Mouse (Mus musculus) small intestine, adult 2 months (tissue): Measurements from ENCODE around the gene Nsun2. TPM values are rescaled to one million over a fixed set of nuclear protein-coding genes. Genes with fewer than 3 reads are reported as not detected.

Experiments used
- H3K27ac ChIP-seq: fragments of 200-500 bp; 2 replicates; pipeline ENCODE4 v1.5.1; 2012; ENCODE audit warnings: low read depth, low read length, control low read depth, inconsistent platforms; ENCODE audit not compliant: insufficient read depth
- H3K27me3 ChIP-seq: fragments of 200-500 bp; 2 replicates; pipeline ENCODE4 v1.6.1; 2012; ENCODE audit warnings: mild to moderate bottlenecking, moderate library complexity, low read length, inconsistent platforms; ENCODE audit not compliant: control insufficient read depth, insufficient read depth
- H3K36me3 ChIP-seq: fragments of 200-500 bp; 2 replicates; pipeline ENCODE4 v1.6.1; 2012; ENCODE audit warnings: mild to moderate bottlenecking, low read length, control low read depth, inconsistent platforms; ENCODE audit not compliant: control insufficient read depth, insufficient read depth
- H3K4me1 ChIP-seq: fragments of 200-500 bp; 2 replicates; pipeline ENCODE4 v1.6.1; 2012; ENCODE audit warnings: low read length, inconsistent platforms, mixed read lengths; ENCODE audit not compliant: control insufficient read depth, insufficient read depth, insufficient read length
- H3K4me3 ChIP-seq: fragments of 200-500 bp; 2 replicates; pipeline ENCODE4 v1.5.1; 2012; ENCODE audit warnings: low read depth, mild to moderate bottlenecking, control low read depth, inconsistent platforms, low read length, moderate library complexity
- CTCF ChIP-seq: fragments of 200-500 bp; IDR thresholded peaks from 2 replicates; pipeline ENCODE4 v1.5.1; 2012; ENCODE audit warnings: low read depth, mild to moderate bottlenecking, control low read depth, inconsistent platforms, low read length, moderate library complexity, mixed read lengths; ENCODE audit not compliant: insufficient replicate concordance, insufficient read length; ENCODE audit errors: extremely low read depth
- POLR2A ChIP-seq: fragments of 200-500 bp; IDR thresholded peaks from 2 replicates; pipeline ENCODE4 v1.6.1; 2012; ENCODE audit warnings: low read depth, mild to moderate bottlenecking, control low read depth, inconsistent platforms, low read length, moderate library complexity
- WGBS: fragments of 180-500 bp; shearing (Covaris S2); methylation state at CpG from one replicate; pipeline ENCODE4 v1.1.7; 2018; 5-methylcytosine and 5-hydroxymethylcytosine counted together
- polyA plus RNA-seq: library from polyadenylated mRNA; depleted of rRNA; stranded (reverse); fragments of >200 nt; gene quantifications from 2 replicates; pipeline ENCODE4 v1.2.3, GENCODE M21; 2012

Nsun2 gene
- polyA plus RNA-seq, 1 experiment: 26.6 TPM

DNA sequence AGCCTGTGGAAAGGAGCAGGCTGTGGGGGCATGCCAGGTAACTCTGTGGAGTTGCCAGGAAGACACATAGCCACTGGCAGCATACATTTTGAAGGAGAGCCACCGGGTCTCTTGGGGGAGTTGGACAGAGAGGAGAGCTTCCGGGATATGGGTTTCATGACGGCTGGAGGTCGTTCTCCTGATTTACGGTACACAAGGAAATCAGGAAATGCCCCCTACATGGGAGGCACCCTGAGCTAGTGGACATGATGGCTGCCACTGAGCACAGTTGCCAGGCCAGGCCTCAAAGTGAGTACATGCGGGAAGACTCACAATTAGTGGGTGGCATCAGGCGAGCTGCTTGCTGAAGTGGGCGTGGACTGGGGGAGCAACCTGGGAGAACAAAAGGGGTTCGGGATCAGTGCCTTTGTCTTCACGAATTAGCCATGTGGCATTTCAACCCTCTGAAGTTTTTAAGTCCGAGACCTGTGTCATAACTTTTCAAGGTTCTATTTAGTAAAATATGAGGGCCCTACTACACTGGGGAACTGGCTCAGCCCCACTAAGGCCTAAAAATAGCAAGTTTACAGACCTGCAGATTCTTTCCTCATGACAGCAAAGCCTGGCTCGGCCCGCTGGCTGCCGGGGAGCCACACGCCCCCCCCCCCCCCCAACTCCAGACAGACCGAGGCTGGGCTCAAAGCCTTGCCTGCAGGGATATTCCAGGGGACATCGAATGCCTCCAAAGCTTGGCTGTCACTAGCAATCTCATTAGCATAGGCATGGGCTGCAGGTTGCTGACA, 9.2 kb downstream of the Nsun2 start:
- H3K27ac ChIP-seq: peak overlapping the region; percentile 58
- H3K4me3 ChIP-seq: no peak overlapping the region
- WGBS: 68% methylated on average over 17 of the region's 17 CpGs
- TF ChIP-seq CTCF (no peak), POLR2A (no peak)
- no peaks in the 10 kb centered on the region for H3K36me3 ChIP-seq
- H3K27me3 ChIP-seq: no peaks in the 10 kb centered on the region
- peaks cover 11% of the 10 kb centered on the region; the same call in 1 of the 2 replicates for H3K4me1 ChIP-seq

DNA sequence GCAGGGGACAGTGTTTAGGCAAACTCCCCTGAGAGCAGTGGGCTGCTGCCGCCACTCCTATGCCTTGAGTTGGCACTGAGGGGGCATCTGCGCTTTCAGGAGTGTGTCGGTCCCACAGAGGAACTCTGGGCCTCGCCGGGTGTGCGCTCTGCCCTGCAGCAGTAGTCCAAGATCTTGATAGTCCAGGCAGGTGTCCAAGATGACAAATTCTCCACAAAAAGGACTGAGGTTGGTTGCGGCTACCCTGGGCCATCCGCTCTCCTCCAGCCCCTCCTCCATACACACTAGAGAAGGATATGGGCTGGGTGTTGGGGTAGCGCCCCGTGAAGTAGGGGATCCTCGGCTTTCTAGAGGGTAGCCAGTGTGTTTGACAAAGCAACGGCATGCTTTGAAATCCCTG, 10.0 kb downstream of the Nsun2 start:
- no peak overlapping the region for H3K4me3 ChIP-seq
- H3K27ac ChIP-seq: peak overlapping the region; percentile 28
- TF ChIP-seq POLR2A: no peak
- TF ChIP-seq CTCF: no peak
- H3K36me3 ChIP-seq: no peaks in the 10 kb centered on the region
- no peaks in the 10 kb centered on the region for H3K27me3 ChIP-seq
- WGBS: 77% methylated on average over 12 of the region's 12 CpGs
- peaks cover 11% of the 10 kb centered on the region; the same call in 1 of the 2 replicates for H3K4me1 ChIP-seq

DNA sequence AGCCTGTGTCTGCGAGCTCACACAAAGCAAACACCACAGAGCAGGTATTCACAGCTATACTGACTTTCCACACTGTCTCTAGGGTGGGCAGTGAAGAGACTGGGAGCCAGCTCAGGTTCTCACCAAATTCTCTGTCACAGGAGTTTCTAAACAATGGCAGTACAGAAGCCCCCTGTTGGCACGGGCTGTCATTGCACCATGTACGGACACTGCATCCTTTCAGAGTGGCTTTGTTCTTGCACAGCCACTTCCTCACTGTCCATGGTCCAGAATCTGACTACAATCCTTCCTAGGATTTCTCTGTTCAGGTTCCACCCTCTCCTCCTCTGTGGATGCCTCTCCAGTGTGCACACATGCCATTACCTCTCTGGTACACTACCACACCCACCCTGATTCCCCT, 11.5 kb downstream of the Nsun2 start:
- TF ChIP-seq POLR2A (no peak), CTCF (peak; percentile 58; the same call in 1 of the 2 replicates)
- Histone ChIP-seq H3K4me3 (no peak overlapping the region), H3K27me3 (no peaks in the 10 kb centered on the region), H3K36me3 (no peaks in the 10 kb centered on the region), H3K4me1 (peaks cover 11% of the 10 kb centered on the region; the same call in 1 of the 2 replicates), H3K27ac (no peak overlapping the region)
- 21% methylated on average over 3 of the region's 3 CpGs for WGBS

DNA sequence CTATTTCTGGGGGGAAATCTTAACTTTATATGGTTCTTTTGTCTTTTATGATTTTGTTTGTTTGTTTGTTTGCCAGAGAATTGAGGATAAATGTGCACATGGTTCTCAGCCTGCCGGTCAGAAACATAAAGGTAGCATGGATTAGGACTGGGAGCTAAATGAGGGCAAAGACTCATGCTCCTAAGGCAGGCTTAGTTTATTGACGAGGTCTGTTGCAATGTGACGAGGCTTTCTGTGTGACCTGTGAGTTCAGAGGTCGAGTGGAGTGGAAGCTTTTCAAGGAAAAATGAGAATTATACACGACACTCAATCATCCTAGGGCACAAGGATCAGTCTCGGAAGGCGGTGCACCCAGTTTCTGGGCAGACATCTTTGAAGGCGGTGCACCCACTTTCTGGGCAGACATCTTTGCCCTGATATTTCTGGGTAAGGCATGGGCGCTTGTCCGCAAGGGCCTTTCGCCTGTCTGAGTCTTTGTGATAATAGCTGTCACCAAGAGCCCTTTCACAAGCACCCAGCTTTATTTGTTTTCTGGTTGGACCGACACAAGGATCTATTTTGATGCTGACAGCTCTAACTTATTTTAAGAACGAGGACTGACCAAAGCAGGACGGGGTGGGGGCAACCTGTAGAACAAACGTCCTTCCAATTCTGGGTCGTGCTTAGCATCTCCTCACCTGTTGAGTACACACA, 14.1 kb downstream of the Nsun2 start:
- Histone ChIP-seq H3K4me3 (no peak overlapping the region), H3K36me3 (no peaks in the 10 kb centered on the region), H3K27ac (no peak overlapping the region), H3K27me3 (no peaks in the 10 kb centered on the region), H3K4me1 (no peaks in the 10 kb centered on the region)
- WGBS: 59% methylated on average over 16 of the region's 16 CpGs
- TF ChIP-seq POLR2A (no peak), CTCF (no peak)

DNA sequence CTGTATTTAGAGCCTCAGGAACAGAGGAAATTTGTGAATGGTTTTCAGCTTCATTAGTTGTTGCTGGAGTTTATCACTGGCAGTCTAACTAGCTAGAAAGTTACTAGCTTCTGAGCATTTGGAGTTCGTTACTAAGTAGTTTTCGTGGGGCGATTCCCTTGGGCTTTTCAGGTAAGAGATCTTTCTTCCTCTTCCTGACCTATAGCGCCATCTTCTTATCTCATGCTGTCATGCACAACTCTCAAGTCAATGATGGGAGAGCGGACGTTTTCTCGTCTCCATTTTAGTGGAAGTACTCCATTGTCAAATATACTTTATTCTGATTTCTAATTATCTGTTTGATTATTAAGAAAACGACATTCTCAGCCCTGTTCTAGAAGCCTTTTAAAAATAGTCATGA, 16.4 kb downstream of the Nsun2 start:
- no peak overlapping the region for H3K4me3 ChIP-seq
- no peaks in the 10 kb centered on the region for H3K27me3 ChIP-seq
- no peak for TF ChIP-seq CTCF
- TF ChIP-seq POLR2A: no peak
- H3K4me1 ChIP-seq: no peaks in the 10 kb centered on the region
- no peaks in the 10 kb centered on the region for H3K36me3 ChIP-seq
- no peak overlapping the region for H3K27ac ChIP-seq
- WGBS: 27% methylated on average over 8 of the region's 8 CpGs

DNA sequence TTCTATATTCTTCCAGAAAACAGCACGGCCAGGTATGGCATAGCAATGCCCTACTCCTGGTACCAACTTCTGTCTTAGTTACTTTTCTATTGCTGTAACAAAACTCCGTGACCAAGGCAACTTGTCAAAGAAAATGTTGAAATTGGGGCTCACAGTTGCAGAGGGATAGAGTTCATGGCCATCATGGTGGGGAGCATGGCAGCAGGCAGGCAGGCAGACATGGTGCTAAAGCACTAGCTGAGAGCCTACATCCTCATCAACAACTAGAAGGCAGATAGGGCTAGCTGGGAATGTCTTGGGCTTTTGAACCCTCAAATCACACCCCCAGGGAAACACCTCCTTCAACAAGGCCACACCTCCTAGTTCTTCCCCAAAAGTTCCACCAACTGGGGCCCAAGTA, 17.3 kb downstream of the Nsun2 start:
- 87% methylated on average over 2 of the region's 2 CpGs for WGBS
- no peak for TF ChIP-seq POLR2A

DNA sequence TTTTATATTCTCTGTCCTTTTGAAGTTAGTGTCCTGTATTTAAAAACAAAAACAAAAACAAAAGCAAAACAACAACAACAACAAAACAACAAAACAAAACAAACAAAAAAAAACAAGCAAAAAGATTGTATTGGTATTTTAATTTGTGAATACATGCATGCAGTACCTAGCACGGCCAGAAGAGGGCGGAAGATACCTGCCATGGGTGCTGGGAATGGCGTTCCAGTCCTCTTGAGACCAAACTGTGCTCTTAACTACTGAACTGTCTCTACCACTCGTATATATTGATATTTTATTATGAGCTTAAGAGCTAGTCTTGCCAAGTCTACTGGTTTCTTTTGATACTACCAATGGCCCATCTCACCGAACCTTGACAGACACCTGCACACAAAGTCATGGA, 19.5 kb downstream of the Nsun2 start:
- WGBS: 18% methylated on average over 5 of the region's 5 CpGs
- TF ChIP-seq POLR2A (no peak), CTCF (peak; percentile 97; the same call in 1 of the 2 replicates)

More for the DNA sequence above, 17.3 kb downstream of the Nsun2 start:
- Histone ChIP-seq H3K27ac (no peak overlapping the region), H3K27me3 (no peaks in the 10 kb centered on the region), H3K4me3 (no peak overlapping the region), H3K36me3 (no peaks in the 10 kb centered on the region), H3K4me1 (no peaks in the 10 kb centered on the region)

More for the DNA sequence above, 19.5 kb downstream of the Nsun2 start:
- no peaks in the 10 kb centered on the region; the same call in 1 of the 2 replicates for H3K4me1 ChIP-seq
- H3K27me3 ChIP-seq: no peaks in the 10 kb centered on the region
- H3K36me3 ChIP-seq: no peaks in the 10 kb centered on the region
- no peak overlapping the region for H3K4me3 ChIP-seq
- no peak overlapping the region for H3K27ac ChIP-seq
